Mouse (Mus musculus): ENCODE results near the gene Foxa3. TPM values are rescaled to one million over a fixed set of nuclear protein-coding genes. Genes with fewer than 3 reads are reported as not detected.
"Not testable (repeated sequence)": the region's sequence is repeated elsewhere in the genome, so short reads cannot be mapped to it uniquely, and the experiment has no call there.

Foxa3 gene
- 45.8 and 52.1 TPM in 2 replicates for polyA plus RNA-seq (2015; fragmentation: Nextera tagmentation; extraction: Ambion mirVana)

DNA sequence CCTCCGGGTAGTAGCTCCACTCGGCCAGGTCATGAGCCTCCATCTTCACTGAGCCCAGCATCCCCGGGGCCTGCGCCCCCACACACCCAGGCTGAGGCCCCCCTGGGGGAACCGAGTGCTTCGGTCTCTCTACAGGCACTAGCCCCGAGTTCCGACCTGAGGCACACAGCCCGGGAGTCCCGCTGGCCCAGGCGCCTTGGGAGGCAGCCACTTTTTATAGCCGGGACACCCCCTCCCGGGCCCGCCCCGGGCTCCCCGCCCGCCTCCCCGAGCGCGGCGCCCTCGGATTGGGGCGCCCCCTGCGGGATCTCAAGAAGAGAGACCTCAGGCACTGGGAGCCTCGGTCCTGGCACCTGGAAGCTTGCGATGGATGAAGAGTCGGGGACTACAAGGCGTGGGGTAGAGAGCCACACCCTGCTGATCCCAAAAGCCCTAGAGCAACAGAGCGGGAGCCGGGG is at the start of gene Foxa3:
Foxa3 (minus strand) TSS at position 182 of the 458 bp plus-strand sequence.
- ATAC-seq (ENCODE audit: insufficient read depth), result peak; percentile 43

DNA sequence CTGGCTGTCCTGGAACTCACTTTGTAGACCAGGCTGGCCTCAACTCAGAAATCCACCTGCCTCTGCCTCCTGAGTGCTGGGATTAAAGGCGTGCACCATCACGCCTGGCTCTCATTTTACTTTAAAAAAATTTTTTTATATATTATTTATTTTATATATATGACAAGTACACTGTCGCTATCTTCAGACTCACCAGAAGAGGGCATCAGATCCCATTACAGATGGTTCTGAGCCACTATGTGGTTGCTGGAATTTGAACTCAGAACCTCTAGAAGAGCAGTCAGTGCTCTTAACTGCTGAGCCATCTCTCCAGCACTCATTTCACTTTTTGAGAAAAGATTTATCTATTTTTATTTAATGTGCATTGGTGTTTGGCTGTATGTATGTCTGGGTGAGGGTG is 47.7 kb upstream of the Foxa3 start:
- not testable (repeated sequence) for H3K4me3 ChIP-seq (replicated peaks); H3K9ac ChIP-seq; H3K27ac ChIP-seq (replicated peaks); H3K9me3 ChIP-seq (replicated peaks); H3K36me3 ChIP-seq (replicated peaks); H3K4me2 ChIP-seq; ATAC-seq (ENCODE audit: insufficient read depth)
- Histone ChIP-seq H3K4me1 (replicated peaks) (peaks cover 17% of the 10 kb centered on the region), H3K27me3 (peaks cover 64% of the 10 kb centered on the region)
- 37% methylated on average over 3 of the region's 3 CpGs for WGBS (ENCODE audit: insufficient replicate concordance)

More for the DNA sequence above, at the start of gene Foxa3:
- Histone ChIP-seq H3K4me2 (peak within 1 kb of the TSS; percentile 92), H3K36me3 (replicated peaks) (peaks cover under 1% of the 10 kb centered on the region; the same call in 1 of the 2 replicates), H3K4me1 (replicated peaks) (peaks cover 43% of the 10 kb centered on the region), H3K27me3 (peaks cover 47% of the 10 kb centered on the region), H3K9ac (peak within 1 kb of the TSS; percentile 94), H3K4me3 (replicated peaks) (peak within 1 kb of the TSS; percentile 90), H3K27ac (replicated peaks) (peak within 1 kb of the TSS; percentile 64), H3K9me3 (replicated peaks) (no peaks in the 10 kb centered on the region)
- WGBS (ENCODE audit: insufficient replicate concordance), result 5% methylated on average over 30 of the region's 30 CpGs

- Histone ChIP-seq H3K4me2 (no peak overlapping the region), H3K27ac (replicated peaks) (no peak overlapping the region), H3K36me3 (replicated peaks) (no peaks in the 10 kb centered on the region), H3K4me3 (replicated peaks) (no peak overlapping the region), H3K9ac (no peak overlapping the region), H3K27me3 (peaks cover 71% of the 10 kb centered on the region), H3K9me3 (replicated peaks) (no peaks in the 10 kb centered on the region), H3K4me1 (replicated peaks) (peaks cover 4% of the 10 kb centered on the region)
- 35% methylated on average over 3 of the region's 3 CpGs for WGBS (ENCODE audit: insufficient replicate concordance)
- no peak for ATAC-seq (ENCODE audit: insufficient read depth)
Measured at GRCm38 (mm10) chr7:19069500-19069899, 46.2 kb upstream of the Foxa3 start.

- Histone ChIP-seq H3K36me3 (replicated peaks) (no peaks in the 10 kb centered on the region), H3K4me1 (replicated peaks) (peaks cover 4% of the 10 kb centered on the region), H3K27ac (replicated peaks) (no peak overlapping the region), H3K4me2 (no peak overlapping the region), H3K4me3 (replicated peaks) (no peak overlapping the region), H3K9ac (no peak overlapping the region), H3K9me3 (replicated peaks) (no peaks in the 10 kb centered on the region), H3K27me3 (peaks cover 71% of the 10 kb centered on the region)
- ATAC-seq (ENCODE audit: insufficient read depth), result no peak
- WGBS (ENCODE audit: insufficient replicate concordance), result 1% methylated on average over 2 of the region's 2 CpGs
Measured at GRCm38 (mm10) chr7:19068707-19069106, 45.4 kb upstream of the Foxa3 start.

DNA sequence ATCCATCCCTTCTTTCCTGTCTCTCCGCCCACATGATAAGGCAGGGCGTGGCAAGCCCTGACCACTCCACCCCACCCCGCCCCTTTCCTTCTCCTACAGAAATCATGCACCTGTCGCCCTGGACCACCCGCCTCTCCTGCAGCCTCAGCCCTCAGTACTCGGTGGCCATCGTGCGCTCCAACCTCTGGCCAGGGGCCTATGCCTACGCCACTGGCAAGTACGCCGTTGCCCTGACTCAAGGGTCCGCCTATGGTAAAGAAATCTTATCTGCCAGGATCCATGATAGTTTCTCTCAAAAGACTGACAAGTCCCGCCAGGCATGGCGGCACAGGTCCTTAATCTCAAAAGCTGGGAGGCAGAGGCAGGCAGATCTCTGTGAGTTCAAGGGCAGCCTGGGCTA is 44.6 kb upstream of the Foxa3 start:
- H3K4me3 ChIP-seq (replicated peaks), result no peak overlapping the region
- H3K9me3 ChIP-seq (replicated peaks), result no peaks in the 10 kb centered on the region
- no peak overlapping the region for H3K9ac ChIP-seq
- WGBS (ENCODE audit: insufficient replicate concordance), result 50% methylated on average over 14 of the region's 14 CpGs
- no peak overlapping the region for H3K27ac ChIP-seq (replicated peaks)
- H3K4me1 ChIP-seq (replicated peaks), result peaks cover 4% of the 10 kb centered on the region
- H3K4me2 ChIP-seq, result no peak overlapping the region
- no peak for ATAC-seq (ENCODE audit: insufficient read depth)
- peaks cover 70% of the 10 kb centered on the region for H3K27me3 ChIP-seq
- H3K36me3 ChIP-seq (replicated peaks), result no peaks in the 10 kb centered on the region

DNA sequence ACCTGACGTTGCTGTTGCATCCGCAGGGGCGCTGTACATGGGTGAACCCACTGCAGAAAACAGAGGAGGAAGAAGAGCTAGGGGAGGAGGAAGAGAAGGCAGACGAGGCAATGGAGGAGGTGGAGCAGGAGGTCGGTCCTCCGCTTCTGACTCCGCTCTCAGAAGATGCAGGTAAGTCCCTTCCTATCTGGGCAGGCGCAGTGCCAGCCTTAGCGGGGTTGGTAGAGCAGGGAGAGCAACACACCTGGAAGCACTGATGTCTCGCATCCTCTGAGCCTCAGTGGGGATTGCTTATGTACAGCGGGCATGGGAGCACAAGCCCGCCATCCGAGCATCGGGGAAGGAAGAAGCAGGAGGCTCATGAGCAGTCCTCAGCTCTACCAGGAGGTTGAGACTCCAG is 43.7 kb upstream of the Foxa3 start:
- peaks cover 66% of the 10 kb centered on the region for H3K27me3 ChIP-seq
- no peak overlapping the region for H3K9ac ChIP-seq
- 33% methylated on average over 14 of the region's 14 CpGs for WGBS (ENCODE audit: insufficient replicate concordance)
- H3K9me3 ChIP-seq (replicated peaks), result no peaks in the 10 kb centered on the region
- H3K36me3 ChIP-seq (replicated peaks), result no peaks in the 10 kb centered on the region
- peaks cover 4% of the 10 kb centered on the region for H3K4me1 ChIP-seq (replicated peaks)
- no peak overlapping the region for H3K4me2 ChIP-seq
- ATAC-seq (ENCODE audit: insufficient read depth), result no peak
- H3K4me3 ChIP-seq (replicated peaks), result no peak overlapping the region
- no peak overlapping the region for H3K27ac ChIP-seq (replicated peaks)

DNA sequence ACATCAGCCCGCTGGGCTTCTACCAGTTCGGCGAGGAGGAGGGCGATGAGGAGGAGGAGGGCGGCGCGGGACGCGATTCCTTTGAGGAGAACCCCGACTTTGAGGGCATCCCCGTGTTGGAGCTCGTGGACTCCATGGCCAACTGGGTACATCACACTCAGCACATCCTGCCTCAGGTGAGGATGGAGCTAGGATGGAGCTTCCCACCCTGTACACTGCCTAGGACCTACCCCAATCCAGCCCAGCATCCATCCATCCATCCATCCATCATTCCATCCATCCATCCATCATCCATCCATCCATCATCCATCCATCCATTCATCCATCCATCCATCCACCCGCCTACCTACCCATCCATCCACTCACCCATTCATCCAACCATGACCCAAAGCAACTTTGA is 42.6 kb upstream of the Foxa3 start:
- WGBS (ENCODE audit: insufficient replicate concordance), result 35% methylated on average over 13 of the region's 13 CpGs
- Histone ChIP-seq H3K27me3 (peaks cover 62% of the 10 kb centered on the region), H3K9ac (no peak overlapping the region), H3K4me1 (replicated peaks) (peaks cover 4% of the 10 kb centered on the region), H3K4me2 (no peak overlapping the region), H3K9me3 (replicated peaks) (no peaks in the 10 kb centered on the region), H3K27ac (replicated peaks) (no peak overlapping the region), H3K36me3 (replicated peaks) (no peaks in the 10 kb centered on the region), H3K4me3 (replicated peaks) (no peak overlapping the region)
- no peak for ATAC-seq (ENCODE audit: insufficient read depth)

DNA sequence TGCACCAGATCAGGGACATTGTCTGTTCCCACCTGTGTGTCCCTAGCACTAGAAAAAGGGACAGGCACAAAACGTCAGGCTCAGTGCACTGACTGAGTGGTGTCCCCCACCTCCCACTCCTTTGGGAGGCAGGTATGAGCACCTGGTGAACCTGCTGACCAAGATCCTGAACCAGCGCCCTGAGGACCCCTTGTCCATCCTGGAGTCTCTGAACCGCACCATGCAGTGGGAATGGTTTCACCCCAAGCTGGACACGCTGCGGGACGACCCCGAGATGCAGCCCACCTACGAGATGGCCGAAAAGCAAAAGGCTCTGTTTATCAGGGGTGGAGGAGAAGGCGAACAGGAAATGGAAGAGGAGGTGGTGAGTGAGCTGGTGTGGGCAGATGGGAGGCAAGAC is 34.1 kb upstream of the Foxa3 start:
- Histone ChIP-seq H3K4me1 (replicated peaks) (no peaks in the 10 kb centered on the region), H3K27me3 (peaks cover 12% of the 10 kb centered on the region), H3K36me3 (replicated peaks) (peaks cover 1% of the 10 kb centered on the region; the same call in 1 of the 2 replicates), H3K9ac (no peak overlapping the region), H3K27ac (replicated peaks) (no peak overlapping the region), H3K4me2 (no peak overlapping the region), H3K9me3 (replicated peaks) (no peaks in the 10 kb centered on the region), H3K4me3 (replicated peaks) (no peak overlapping the region)
- 60% methylated on average over 10 of the region's 10 CpGs for WGBS (ENCODE audit: insufficient replicate concordance)
- no peak for ATAC-seq (ENCODE audit: insufficient read depth)

DNA sequence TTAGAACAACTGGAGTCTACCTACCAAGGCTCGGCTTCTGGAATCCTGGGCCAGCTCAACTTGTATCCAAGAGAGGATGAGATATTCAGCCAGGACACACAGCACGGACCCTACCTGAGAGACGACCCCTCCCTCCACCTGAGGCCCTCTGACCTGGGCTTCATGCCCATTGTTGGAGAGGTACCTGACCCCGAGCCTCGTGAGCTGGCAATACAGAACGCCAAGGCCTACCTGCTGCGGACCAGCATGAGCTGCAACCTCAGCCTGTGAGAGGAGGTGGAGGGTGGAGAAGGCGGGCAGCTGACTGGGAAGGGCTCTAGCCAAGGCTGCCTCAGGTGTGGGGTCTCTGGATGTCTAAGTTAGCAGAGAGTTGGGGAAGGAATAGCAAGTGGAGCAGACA is 31.8 kb upstream of the Foxa3 start:
- no peak overlapping the region for H3K4me3 ChIP-seq (replicated peaks)
- no peak for ATAC-seq (ENCODE audit: insufficient read depth)
- no peak overlapping the region for H3K9ac ChIP-seq
- H3K27ac ChIP-seq (replicated peaks), result no peak overlapping the region
- H3K36me3 ChIP-seq (replicated peaks), result peaks cover 24% of the 10 kb centered on the region
- no peaks in the 10 kb centered on the region for H3K9me3 ChIP-seq (replicated peaks)
- H3K4me2 ChIP-seq, result no peak overlapping the region
- no peaks in the 10 kb centered on the region for H3K4me1 ChIP-seq (replicated peaks)
- 78% methylated on average over 8 of the region's 8 CpGs for WGBS (ENCODE audit: insufficient replicate concordance)
- H3K27me3 ChIP-seq, result peaks cover 11% of the 10 kb centered on the region

- H3K4me3 ChIP-seq (replicated peaks), result no peak overlapping the region
- WGBS (ENCODE audit: insufficient replicate concordance), result 73% methylated on average over 9 of the region's 9 CpGs
- H3K9ac ChIP-seq, result no peak overlapping the region
- no peak overlapping the region for H3K27ac ChIP-seq (replicated peaks)
- H3K36me3 ChIP-seq (replicated peaks), result peaks cover 28% of the 10 kb centered on the region
- H3K4me1 ChIP-seq (replicated peaks), result no peaks in the 10 kb centered on the region
- peaks cover 7% of the 10 kb centered on the region for H3K27me3 ChIP-seq
- ATAC-seq (ENCODE audit: insufficient read depth), result no peak
- no peaks in the 10 kb centered on the region for H3K9me3 ChIP-seq (replicated peaks)
- no peak overlapping the region for H3K4me2 ChIP-seq
Measured at GRCm38 (mm10) chr7:19054777-19055076, 31.4 kb upstream of the Foxa3 start.

- Histone ChIP-seq H3K4me2 (no peak within 1 kb of the TSS), H3K9ac (no peak within 1 kb of the TSS), H3K9me3 (replicated peaks) (no peaks in the 10 kb centered on the region), H3K4me3 (replicated peaks) (no peak within 1 kb of the TSS), H3K4me1 (replicated peaks) (no peaks in the 10 kb centered on the region), H3K36me3 (replicated peaks) (peaks cover 33% of the 10 kb centered on the region), H3K27ac (replicated peaks) (no peak within 1 kb of the TSS), H3K27me3 (0 out of 2 replicates have a peak, but pooled peaks cover 2% of the 10 kb centered on the region)
- WGBS (ENCODE audit: insufficient replicate concordance), result 56% methylated on average over 33 of the region's 33 CpGs
- ATAC-seq (ENCODE audit: insufficient read depth), result no peak
Measured at GRCm38 (mm10) chr7:19054047-19054776, 30.9 kb upstream of the Foxa3 start, which contains the start of gene Rsph6a. Gene Rsph6a (plus strand): TSS chr7:19054690.

DNA sequence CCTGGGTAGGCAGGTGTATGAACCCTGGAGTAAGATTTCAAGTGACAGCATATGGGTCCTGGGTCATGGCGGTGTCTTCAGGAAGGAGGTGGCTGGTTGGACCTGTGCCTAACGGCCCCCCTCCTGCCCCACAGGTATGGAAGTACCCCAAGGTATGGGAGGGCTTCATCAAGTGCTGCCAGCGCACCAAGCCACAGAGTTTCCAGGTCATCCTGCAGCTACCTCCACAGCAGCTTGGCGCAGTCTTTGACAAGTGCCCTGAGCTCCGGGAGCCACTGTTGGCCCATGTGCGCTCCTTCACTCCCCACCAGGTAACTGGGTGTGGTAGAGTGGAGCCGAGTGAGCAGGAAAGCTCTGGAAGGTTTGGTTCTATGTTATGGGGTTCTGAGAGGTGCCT is 29.8 kb upstream of the Foxa3 start:
- 76% methylated on average over 7 of the region's 7 CpGs for WGBS (ENCODE audit: insufficient replicate concordance)
- ATAC-seq (ENCODE audit: insufficient read depth), result no peak
- Histone ChIP-seq H3K27ac (replicated peaks) (no peak overlapping the region), H3K4me3 (replicated peaks) (no peak overlapping the region), H3K4me1 (replicated peaks) (no peaks in the 10 kb centered on the region), H3K9ac (no peak overlapping the region), H3K27me3 (no peaks in the 10 kb centered on the region), H3K9me3 (replicated peaks) (no peaks in the 10 kb centered on the region), H3K4me2 (no peak overlapping the region), H3K36me3 (replicated peaks) (peaks cover 44% of the 10 kb centered on the region)

Data from liver, embryonic 15.5 days (tissue).